Mouse (Mus musculus) spleen, adult 2 months (tissue): ENCODE measurements around the gene Coq8a.

Experiments used
- CTCF ChIP-seq: fragments of 200-500 bp; IDR thresholded peaks from 2 replicates; pipeline ENCODE4 v1.5.1; 2011; ENCODE audit warnings: mild to moderate bottlenecking, inconsistent platforms; ENCODE audit not compliant: insufficient read depth, insufficient read length, insufficient replicate concordance; ENCODE audit errors: extremely low read depth
- POLR2A ChIP-seq: fragments of 200-500 bp; IDR thresholded peaks from 2 replicates; pipeline ENCODE4 v1.6.1; 2011; ENCODE audit warnings: low read depth, low read length, inconsistent platforms

GRCm38 (mm10) chr1:180179840-180180239 lies 19.6 kb downstream of the Coq8a start:
- no peak for TF ChIP-seq POLR2A
- TF ChIP-seq CTCF = no peak
